Mouse (Mus musculus) liver, adult 2 months (tissue): ENCODE measurements around the gene Slc4a7.

Experiments used
- CTCF ChIP-seq: fragments of 200-500 bp; IDR thresholded peaks from 2 replicates; pipeline ENCODE4 v1.5.1; 2011; ENCODE audit warnings: low read depth, low read length, control low read depth
- POLR2A ChIP-seq: fragments of 200-500 bp; IDR thresholded peaks from 2 replicates; pipeline ENCODE4 v1.6.1; 2011; ENCODE audit warnings: low read length, control low read depth; ENCODE audit not compliant: insufficient read depth; ENCODE audit errors: extremely low read depth

- no peak for TF ChIP-seq POLR2A
- no peak for TF ChIP-seq CTCF
These were observed 6.9 kb downstream of the Slc4a7 start for GRCm38 (mm10) chr14:14709021-14709420.
